Mouse (Mus musculus) embryonic fibroblast, embryonic 13.5 days (primary cell): ENCODE data around the gene Arhgef6.

Source experiments
- CTCF ChIP-seq: IDR thresholded peaks from 2 replicates; pipeline ENCODE4 v1.5.1; 2011; ENCODE audit warnings: mild to moderate bottlenecking, control low read depth, low read length, moderate library complexity, borderline replicate concordance; ENCODE audit not compliant: insufficient read depth
- POLR2A ChIP-seq: IDR thresholded peaks from 2 replicates; pipeline ENCODE4 v1.6.1; 2011; ENCODE audit warnings: low read depth, mild to moderate bottlenecking, control low read depth, low read length, moderate library complexity

- TF ChIP-seq POLR2A: no peak
- no peak for TF ChIP-seq CTCF
These were observed 3.2 kb downstream of the Arhgef6 start for GRCm38 (mm10) chrX:57335313-57335712.
